Mouse (Mus musculus): ENCODE measurements at regions not wholly inside any gene's neighbourhood (a gene's known extent, or its start where the extent isn't known, plus 50 kb on each side); places are given as distances from the start of the nearest gene placed in this dataset.

DNA sequence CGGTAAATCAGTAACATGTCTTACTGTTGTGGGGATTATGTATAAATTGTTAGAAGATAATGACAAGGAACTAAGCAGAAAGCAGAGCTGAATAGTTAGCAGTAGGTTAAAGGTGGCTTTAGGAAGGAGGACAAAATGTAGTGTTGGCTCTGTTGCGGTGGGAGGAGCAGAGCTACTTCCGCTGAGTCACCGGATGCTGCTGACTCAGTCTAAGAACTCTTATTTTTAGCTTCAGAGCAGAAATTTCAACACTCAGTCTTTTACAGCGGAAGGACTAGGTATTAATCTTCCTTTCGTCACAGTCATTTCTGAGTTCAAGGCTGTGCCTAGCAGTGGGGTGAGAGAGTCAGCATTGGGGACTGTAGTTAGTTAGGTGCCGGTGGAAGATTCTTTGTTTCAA is 68.9 kb downstream of the Gm13691 start:
- TF ChIP-seq TAL1 (IDR thresholded peaks at IDR 0.05; ENCODE audit: low read length) = no peak
- TF ChIP-seq GATA1 (IDR thresholded peaks at IDR 0.05; ENCODE audit: low read length) = no peak

Data from erythroblast, embryonic 14.5 days (primary cell).